Mouse (Mus musculus) kidney, postnatal 10 days (tissue): ENCODE results near the gene Bach2.

ENCODE experiments used
- DNase-seq: peaks from one replicate; pipeline ENCODE4 v3.0.0; 2021; ENCODE audit warnings: mixed read lengths

Gene Bach2

GRCm38 (mm10) chr4:32227970-32228557 is 10.5 kb upstream of the Bach2 start:
- DNase-seq = no peak

GRCm38 (mm10) chr4:32229266-32229665 is 9.3 kb upstream of the Bach2 start:
- no peak for DNase-seq

GRCm38 (mm10) chr4:32231258-32232055 is 7.1 kb upstream of the Bach2 start:
- no peak for DNase-seq

- DNase-seq = no peak
Measured at GRCm38 (mm10) chr4:32235920-32236705, 2.5 kb upstream of the Bach2 start.

GRCm38 (mm10) chr4:32238921-32239748 is 531 bp downstream of the Bach2 start:
- DNase-seq = peak; percentile 88

GRCm38 (mm10) chr4:32239749-32240131 is 1.1 kb downstream of the Bach2 start:
- peak; percentile 87 for DNase-seq

- DNase-seq = no peak
Measured at GRCm38 (mm10) chr4:32240457-32241030, 1.9 kb downstream of the Bach2 start.

GRCm38 (mm10) chr4:32241351-32241980 is 2.9 kb downstream of the Bach2 start:
- no peak for DNase-seq

GRCm38 (mm10) chr4:32242122-32242615 is 3.6 kb downstream of the Bach2 start:
- DNase-seq = no peak

- DNase-seq = no peak
Measured at GRCm38 (mm10) chr4:32243458-32243857, 4.9 kb downstream of the Bach2 start.

GRCm38 (mm10) chr4:32244092-32244745 is 5.6 kb downstream of the Bach2 start:
- DNase-seq = no peak

GRCm38 (mm10) chr4:32245586-32245985 is 7.0 kb downstream of the Bach2 start:
- no peak for DNase-seq

GRCm38 (mm10) chr4:32246020-32246419 is 7.4 kb downstream of the Bach2 start:
- no peak for DNase-seq

- DNase-seq = peak; percentile 70
Measured at GRCm38 (mm10) chr4:32246801-32247200, 8.2 kb downstream of the Bach2 start.

GRCm38 (mm10) chr4:32247463-32248113 is 9.0 kb downstream of the Bach2 start:
- no peak for DNase-seq

GRCm38 (mm10) chr4:32248236-32248635 is 9.6 kb downstream of the Bach2 start:
- DNase-seq = peak; percentile 86

- no peak for DNase-seq
Measured at GRCm38 (mm10) chr4:32248990-32249393, 10.4 kb downstream of the Bach2 start.

- DNase-seq = peak; percentile 60
Measured at GRCm38 (mm10) chr4:32249748-32250332, 11.2 kb downstream of the Bach2 start.

GRCm38 (mm10) chr4:32250333-32251004 is 11.9 kb downstream of the Bach2 start:
- DNase-seq = peak; percentile 51

GRCm38 (mm10) chr4:32251005-32251365 is 12.4 kb downstream of the Bach2 start:
- DNase-seq = peak; percentile 62
